Mouse (Mus musculus) embryo, embryonic 11.5 days (tissue): ENCODE measurements around the gene Plcb2.

Experiments used
- DNase-seq: peaks from one replicate; pipeline ENCODE4 v3.0.0-alpha.2; 2012; ENCODE audit warnings: low read depth, low spot score

The Plcb2 gene

GRCm38 (mm10) chr2:118713631-118714030 is 14.6 kb downstream of the Plcb2 start:
- no peak for DNase-seq

GRCm38 (mm10) chr2:118711038-118711494 is 17.2 kb downstream of the Plcb2 start:
- DNase-seq = no peak

- no peak for DNase-seq
Measured at GRCm38 (mm10) chr2:118709655-118710221, 18.5 kb downstream of the Plcb2 start.

- no peak for DNase-seq
Measured at GRCm38 (mm10) chr2:118708472-118708871, 19.8 kb downstream of the Plcb2 start.

GRCm38 (mm10) chr2:118706436-118706835 is 21.8 kb downstream of the Plcb2 start:
- no peak for DNase-seq

GRCm38 (mm10) chr2:118703913-118704730 is 24.1 kb downstream of the Plcb2 start, which contains the start of gene Ankrd63:
Gene Ankrd63, minus strand, starts transcription at chr2:118703963.
- DNase-seq = no peak

- DNase-seq = no peak
Measured at GRCm38 (mm10) chr2:118702883-118703761, 25.1 kb downstream of the Plcb2 start.

- no peak for DNase-seq
Measured at GRCm38 (mm10) chr2:118701971-118702882, 26.0 kb downstream of the Plcb2 start.

- DNase-seq = no peak
Measured at GRCm38 (mm10) chr2:118701161-118701560, 27.1 kb downstream of the Plcb2 start.

- peak; percentile 69 for DNase-seq
Measured at GRCm38 (mm10) chr2:118700179-118701062, 27.8 kb downstream of the Plcb2 start.

- DNase-seq = no peak
Measured at GRCm38 (mm10) chr2:118697955-118698354, 30.3 kb downstream of the Plcb2 start.

GRCm38 (mm10) chr2:118697311-118697877 is 30.8 kb downstream of the Plcb2 start:
- no peak for DNase-seq

- no peak for DNase-seq
Measured at GRCm38 (mm10) chr2:118696451-118697308, 31.6 kb downstream of the Plcb2 start.

- no peak for DNase-seq
Measured at GRCm38 (mm10) chr2:118695677-118696232, 32.5 kb downstream of the Plcb2 start.

- no peak for DNase-seq
Measured at GRCm38 (mm10) chr2:118693370-118693966, 34.8 kb downstream of the Plcb2 start.

- no peak for DNase-seq
Measured at GRCm38 (mm10) chr2:118689875-118690274, 38.4 kb downstream of the Plcb2 start.

GRCm38 (mm10) chr2:118687791-118688190 is 40.4 kb downstream of the Plcb2 start:
- DNase-seq = no peak

GRCm38 (mm10) chr2:118686693-118687092 is 41.5 kb downstream of the Plcb2 start:
- DNase-seq = no peak
